Mouse (Mus musculus) thymus, postnatal 25 days (tissue): ENCODE data around the gene Yif1b.
A peak's percentile ranks its signal among the peaks of the same experiment; 100 is the strongest.

Experiments used
- DNase-seq: peaks from one replicate; pipeline ENCODE4 v3.0.0; 2022

The Yif1b gene

DNA sequence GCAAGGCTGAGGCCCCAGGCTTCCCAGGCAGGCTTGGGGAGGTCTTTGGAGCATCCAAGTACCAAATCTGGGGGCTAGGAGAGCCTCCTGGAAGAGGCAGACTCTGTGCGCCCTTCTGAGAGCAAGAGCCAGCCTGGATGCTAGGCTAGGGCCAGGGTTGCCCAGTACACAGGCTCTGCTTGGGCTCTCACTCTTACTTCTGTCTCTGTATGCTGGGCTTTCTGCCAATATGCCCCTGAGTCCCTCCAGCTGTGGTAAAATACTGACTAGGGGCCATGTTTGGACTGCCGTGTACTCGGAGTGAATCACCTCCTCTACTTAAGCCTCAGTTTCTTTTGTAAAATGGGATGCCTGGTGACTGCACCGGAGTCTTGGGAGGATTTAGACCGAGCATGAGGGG, 7.9 kb downstream of the Yif1b start:
- no peak for DNase-seq

DNA sequence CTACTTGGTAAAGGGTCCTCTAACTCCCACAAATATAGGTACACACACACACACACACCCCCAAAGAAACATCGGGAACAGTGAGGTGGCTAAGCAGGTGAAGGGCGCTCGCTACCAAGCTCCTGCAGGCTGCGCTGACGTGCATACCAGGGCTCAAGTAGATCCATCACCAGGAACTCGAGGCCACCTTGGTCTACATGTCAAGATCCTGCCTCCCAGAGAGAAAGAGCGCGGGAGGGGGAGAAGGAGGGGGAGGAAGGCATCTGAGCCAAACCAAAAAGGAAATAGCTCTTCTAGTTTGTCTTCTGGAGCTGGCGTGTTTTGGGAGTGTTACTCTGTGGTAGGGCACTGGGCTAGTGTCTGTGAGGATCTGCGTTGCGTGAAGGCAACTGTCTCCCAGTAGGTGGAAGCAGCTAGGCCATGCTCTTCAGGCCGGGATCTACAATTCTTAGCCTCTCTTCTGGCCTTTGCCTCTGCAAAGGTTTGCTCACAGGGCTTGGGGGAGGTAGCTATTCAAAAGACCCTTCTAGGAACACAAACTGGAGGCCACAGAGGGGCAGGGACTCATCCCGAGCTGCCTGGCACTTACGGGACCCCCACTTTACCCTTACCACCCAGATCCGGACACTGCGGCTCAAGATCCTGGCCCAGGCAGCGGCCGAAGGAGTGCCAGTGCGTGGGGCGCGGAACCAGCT, 8.6 kb downstream of the Yif1b start:
- DNase-seq, result no peak

DNA sequence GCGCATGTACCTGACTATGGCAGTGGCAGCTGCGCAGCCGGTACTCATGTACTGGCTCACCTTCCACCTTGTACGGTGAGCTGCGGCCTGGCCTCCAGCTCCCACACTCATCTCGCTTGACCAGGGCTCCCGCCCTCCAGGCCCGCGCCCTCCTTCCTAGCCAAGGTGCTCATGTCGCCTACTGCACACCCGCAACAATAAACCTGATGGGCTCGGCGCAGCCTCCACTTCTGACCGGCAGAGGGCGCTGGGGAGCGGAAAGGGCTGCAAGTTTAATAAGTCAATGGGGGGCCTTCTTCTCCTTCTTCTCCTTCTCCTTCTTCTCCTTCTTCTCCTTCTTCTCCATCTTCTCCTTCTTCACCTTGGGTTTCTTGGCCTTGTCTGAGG, 9.2 kb downstream of the Yif1b start:
- DNase-seq, result peak; percentile 90

DNA sequence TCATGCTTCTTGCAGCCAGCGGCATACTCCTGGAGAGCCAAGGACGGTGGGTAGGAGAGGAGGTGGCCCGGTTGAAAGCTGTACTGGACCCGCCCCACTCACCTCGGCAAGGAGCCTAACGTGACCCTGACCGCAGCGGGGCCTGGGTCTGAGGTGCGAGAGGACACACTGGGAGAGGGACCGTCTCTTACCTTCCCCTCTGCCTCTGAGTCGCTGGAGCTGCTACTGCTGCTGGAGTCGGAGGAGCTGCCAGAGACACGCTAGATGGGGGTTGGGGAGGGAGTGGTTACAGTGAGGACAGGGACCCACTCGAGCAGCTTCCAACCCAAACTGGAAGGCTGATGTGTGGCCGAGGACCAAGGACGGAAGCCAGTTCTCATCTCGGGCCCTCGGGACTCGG, 9.6 kb downstream of the Yif1b start:
- DNase-seq, result peak; percentile 28

DNA sequence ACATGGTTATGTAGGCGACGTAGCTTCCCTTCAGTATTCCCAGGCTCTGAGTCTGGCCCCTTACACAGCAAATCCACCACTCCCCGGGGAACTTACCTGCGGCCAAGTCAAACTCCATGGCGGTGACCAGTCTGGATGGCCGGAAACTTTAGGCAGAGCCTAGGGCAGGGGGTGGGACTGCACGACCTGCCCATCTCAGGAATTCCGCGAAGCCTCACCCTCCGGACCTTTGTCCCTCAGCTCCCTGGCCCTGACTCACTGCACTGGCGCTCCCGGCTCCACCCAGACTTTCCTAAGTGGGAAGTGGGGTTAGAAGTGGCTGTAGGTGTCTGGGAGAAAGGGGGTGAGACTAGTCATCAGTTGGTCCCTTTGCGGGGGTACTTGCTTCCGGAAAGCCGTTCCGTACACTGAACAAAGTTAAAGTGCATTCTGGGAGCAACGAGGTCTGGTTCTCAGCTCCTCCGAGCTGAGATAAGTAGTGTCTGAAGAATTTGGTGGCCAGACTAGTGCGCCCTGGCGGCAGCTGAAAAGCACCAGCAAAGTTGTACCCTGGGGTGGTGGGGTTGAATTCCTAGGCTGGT, 10.2 kb downstream of the Yif1b start, which contains the start of gene 2200002D01Rik:
TSS of gene 2200002D01Rik (minus strand) at position 206 of the 581 bp plus-strand sequence.
- DNase-seq, result peak; percentile 48

DNA sequence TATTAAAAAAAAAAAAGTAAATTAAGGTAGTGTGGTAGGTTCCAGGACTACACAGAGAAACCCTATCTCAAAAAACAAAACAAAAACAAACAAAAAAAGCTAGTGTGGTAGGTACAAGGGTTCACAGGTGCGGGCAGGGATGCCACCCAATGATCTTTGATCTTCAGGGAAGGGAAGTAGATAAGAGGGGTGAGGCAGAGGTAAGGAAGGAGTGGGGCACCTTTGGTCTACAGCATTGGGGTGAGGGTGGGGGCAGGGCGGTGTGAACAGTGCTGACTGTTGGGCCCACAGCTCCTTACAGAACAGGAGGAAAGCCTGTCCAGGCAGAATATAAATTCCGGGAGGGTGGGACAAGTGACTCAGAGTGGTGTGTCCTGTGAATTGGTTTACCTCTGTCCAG, 13.0 kb downstream of the Yif1b start:
- DNase-seq, result peak; percentile 65

DNA sequence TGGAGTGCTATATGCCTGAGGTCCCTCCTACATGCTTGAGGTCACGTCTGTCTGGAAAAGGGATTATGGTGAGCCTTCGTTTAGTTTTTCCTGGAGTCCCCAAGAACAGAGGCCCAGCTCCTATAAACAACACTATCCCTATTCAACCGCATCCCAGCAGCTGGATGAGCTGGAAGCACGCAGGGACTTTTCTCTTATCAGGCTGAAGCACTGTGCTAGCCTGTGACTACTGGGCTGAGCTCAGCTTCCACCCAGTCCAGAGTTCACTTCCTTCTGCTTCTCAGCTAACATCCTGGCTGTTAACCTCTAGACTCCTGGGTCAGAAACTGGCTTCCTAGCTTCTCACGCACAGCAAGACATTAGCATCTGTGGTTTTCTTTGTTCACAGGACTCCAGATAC, 15.7 kb downstream of the Yif1b start:
- DNase-seq, result no peak

DNA sequence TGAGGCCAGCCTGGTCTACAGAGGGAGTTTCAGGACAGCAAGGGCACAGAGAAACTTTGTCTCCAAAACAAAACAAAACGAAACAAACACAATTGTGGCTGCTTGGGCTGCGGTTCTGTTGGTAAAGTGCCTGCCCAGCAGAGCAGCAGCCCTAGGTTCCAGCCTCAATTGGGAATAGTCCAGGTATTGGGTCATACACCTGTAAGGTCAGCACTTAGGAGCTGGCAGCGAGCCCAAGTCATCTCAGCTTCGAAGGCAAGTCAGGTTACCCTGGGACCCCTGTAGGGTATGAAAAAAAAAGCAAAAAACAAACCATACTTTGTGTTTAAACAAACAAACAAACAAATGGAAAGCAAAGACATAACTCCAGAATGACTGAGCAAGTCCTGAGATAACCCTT, 17.7 kb downstream of the Yif1b start:
- no peak for DNase-seq

DNA sequence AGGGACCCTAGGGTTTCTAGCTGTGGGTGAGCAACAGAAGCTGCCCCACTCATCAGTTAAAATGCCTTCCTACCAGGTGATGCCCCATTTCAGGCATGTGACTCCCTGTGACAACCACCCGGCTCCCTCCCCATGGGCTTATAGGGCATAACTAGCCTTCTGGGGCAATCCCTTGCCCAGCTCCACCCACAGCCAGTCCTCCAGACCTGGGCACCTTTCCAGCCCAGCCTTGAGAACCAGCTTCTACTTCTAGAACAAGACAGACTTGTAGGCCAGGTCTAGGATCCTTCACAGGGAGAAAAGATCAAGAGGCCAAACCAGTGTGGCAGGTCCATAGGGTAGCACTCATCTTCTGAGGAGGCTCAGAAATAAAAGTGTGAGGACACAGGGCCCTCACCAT, 19.2 kb downstream of the Yif1b start:
- DNase-seq, result no peak

DNA sequence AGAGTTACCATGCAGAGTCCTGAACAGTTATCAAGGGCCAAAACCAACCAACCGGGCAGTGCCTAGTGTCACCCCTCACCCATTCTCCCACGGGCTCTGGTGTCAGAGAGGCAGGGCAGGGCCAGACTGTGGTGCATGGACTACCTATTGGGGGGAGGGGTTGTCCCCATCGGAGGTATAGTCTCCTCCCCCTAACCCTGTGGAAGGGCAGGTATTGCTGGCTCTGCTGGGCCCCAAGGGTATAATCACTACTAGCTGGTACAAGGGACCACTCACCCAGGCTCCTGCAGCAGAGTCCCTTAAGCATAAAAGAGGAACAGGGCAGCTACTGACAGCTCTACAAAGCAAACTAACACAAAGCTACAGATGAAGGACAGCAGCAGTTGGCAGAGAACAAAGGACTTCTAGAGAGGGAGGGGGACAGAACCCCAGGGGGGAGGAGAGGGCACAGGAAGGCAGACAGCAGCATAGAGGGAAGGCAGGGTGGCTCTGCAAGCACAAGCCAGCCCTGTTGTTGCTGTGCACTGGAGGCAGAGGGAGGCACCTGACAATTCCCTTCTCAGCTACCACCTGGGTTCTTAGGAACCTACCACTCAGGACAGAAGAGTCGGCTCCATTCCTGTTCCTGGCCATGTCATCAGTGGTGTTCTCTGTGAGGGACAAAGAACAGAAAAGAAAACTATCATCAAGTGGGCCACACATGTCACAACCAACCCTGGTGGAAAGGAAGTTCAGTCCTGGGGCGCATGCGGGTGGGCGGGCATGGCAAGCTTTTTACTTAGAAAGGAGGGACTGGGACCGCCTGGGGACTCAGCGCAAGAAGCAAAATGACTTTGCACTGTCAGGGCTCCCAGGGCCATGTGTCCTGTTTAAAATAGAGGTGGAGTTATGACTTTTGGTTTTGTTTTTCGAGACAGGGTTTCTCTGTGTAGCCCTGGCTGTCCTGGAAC, 21.9 kb downstream of the Yif1b start:
- peak; percentile 50 for DNase-seq

DNA sequence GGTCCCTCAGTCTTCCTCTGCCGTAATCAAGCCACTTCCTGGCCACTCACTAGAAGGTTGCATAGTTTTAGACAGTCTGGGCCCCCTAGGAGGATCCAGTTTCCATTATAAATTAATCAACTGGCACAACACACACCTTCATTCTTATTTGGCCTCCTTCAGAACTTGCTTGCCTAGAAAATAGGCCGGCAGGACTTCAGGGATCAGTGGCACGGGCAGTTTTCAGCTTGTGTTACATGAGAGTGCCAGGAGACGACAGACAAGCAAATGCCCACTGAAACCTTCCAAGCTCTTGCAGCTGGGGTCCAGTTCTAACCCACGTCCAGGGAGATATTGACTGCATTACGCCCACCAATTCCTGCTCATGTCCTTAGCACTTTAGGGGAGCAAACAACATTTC, 24.0 kb downstream of the Yif1b start:
- DNase-seq, result no peak

DNA sequence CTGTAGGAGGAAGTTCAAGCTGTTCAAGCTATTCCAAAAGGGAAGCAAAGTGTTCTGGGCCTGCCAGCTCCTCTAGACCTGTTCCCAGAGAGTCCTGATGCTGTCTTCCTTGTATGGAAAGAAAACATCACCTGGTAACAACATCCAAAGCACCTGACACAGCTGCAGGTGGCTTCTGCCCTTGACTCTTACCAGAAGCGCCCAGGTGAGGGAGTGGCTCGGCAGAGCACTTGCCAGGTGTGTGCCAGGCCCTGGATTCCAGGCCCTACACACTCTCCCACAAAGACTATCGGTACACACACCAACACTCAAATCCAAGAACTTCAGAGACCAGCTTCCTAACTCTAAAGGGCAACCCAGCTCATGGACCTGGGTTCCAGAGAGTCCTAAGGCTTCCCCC, 25.7 kb downstream of the Yif1b start:
- DNase-seq, result no peak

DNA sequence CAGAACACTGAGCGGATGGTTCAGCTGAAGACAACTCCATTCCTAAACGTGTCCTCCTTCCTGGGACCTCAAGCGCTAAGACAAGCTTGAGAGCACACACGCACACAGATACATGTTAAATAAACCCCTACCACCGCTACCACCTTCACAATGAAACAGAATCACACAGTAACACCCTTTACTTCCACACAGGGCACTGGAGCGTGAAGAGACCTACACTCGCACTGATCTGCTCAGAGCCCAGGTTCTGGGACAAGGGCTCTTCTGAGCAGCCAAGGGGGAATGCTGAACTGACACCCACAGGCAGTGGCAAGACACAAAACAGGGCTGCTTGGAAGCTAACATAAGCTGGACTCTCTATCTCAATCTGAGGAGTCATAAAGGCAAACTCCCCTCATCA, 27.5 kb downstream of the Yif1b start:
- no peak for DNase-seq

DNA sequence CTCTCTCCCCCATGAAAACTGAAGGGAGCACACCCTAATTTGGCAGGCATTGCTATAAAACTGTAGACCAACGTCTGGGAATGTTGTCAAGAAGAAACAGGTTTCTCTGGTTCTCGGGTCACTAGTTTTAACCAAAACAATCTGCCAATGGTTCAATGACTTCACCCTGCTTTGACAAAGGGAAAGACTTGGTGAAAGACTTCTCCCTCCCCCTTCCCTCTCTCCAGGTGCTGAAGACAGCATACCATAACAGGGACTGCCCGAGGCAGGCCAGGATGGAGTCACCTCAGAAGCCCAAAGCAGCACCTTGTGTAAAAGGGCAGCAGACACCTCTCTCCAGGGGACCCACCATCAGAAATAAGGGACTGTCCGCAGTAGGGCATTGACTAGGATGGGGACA, 28.8 kb downstream of the Yif1b start:
- no peak for DNase-seq

DNA sequence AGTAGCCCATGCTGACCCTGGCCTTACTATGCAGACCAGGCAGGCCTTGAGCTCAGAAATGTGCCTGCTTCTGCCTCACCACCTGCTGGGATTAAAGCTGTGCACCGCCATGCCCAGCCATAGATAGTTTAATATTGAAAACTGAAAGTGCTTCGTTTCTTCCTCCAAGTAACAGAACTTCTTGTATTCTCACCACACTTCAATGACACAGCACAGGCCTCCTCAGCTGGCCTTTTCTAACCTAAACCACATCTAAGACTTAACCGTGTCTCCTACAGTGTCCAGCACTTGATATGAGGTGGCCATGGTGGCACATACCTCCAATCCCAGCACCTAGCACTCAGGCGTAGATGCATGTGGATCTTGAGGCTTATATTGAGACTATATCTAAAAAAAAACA, 32.3 kb downstream of the Yif1b start:
- no peak for DNase-seq

DNA sequence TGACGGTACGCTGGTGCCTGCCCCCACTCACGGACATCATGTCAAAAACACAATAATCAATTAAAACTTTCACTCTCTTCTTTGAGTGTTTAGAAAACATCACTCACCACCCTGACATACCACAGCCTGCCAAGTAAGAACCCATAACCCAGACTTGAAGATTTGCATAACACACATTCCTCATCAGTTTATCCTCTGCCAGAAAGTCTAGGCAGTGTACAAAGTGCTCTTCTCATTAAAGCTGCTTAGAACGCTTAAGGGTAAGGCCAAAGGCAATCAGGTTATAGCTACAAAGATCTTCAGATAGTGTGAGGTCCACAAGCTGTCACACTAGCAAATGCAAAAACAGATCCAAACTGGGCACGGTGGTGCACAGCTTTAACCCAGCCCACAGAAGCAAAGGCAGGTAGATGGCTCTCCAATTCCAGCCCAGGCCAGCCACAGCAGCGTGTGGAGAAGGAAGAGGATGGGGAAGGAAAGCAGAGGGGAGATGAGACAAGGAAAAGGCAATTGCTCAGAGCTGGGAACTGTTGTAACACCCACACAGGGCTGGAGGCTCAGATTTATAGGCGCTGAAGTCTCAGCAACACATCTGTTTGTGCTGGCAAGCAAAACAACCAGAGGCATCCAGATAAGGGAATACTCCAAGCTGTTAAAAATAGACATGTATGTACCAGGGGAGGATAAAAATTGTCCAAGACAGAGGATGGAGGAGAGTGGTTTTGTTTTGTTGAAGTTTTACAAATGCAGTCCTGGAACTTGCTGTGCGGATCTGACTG, 33.7 kb downstream of the Yif1b start:
- no peak for DNase-seq

DNA sequence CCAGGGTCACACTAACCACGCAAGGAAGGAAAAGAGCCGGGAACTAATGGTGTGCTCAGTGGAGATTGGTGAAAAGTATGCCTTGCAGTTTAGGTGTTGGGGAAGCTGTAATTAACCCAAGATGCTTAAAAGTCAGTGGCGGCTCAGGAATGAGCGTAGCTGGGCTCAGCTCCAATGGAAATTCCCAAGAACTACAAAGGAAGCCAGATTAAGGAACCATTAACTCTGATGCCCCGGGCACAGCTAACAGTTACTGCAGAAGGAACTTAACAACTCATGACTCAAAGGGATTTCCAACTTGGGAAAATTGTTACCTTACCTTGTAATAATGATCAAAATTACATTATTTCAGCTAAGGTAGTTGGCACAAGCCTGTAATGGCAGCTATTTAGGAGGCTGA, 38.6 kb downstream of the Yif1b start:
- DNase-seq, result no peak

DNA sequence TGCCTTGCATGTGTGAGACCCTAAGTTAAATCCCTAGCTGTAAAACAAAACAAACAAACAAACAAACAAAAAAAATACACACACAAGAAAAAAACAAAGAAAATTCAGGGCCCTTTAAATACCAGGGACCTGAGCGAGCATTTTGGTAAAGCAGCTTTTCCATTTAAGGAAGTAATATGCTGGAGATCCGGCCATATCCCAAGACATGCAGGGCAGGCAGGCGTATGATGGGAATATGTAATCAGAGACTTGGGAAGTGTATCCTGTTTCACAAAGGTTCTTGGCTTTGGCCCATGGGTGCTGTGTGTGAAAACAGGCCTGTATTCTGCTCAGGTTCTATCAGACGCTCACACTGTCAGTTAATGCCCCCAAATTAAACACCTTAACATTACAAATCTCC, 39.4 kb downstream of the Yif1b start:
- no peak for DNase-seq

DNA sequence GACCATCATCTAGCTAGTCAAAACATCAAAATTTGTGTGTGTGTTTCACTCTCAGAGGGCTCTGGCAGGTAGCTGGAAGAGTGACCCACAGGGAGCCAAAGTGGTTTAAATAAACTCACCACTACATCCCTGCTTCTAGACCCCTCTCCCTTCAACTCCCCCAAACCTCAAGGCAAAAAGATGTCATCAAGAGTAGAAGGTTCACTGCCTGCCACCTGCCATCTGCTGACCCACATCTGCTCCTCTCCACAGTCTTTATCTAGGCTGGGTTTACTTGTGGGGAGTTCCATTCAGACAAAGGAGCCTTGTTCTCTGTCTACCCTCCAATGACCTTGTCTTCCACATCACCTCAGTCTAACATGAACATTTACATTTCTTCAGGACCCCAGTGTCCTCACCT, 41.1 kb downstream of the Yif1b start:
- DNase-seq, result peak; percentile 43

DNA sequence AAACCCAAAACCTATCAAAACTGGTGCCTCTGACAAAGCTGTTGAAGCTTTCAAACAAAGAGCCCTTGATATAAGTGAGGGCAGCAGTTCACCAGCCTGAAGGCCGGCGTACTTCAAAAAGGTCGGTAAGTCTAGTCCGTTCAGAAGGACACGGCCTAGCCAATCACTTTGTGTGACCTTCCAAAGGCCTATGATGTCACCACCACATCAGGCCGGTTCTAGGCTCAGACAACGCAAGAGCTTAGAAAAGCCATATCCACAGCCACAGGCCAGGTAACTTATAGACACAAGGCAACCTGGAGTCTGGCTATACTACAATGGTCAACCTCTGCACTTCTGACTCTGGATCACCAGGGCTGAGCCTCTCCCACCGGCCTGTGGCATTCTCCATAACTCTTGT, 41.8 kb downstream of the Yif1b start:
- peak; percentile 25 for DNase-seq

DNA sequence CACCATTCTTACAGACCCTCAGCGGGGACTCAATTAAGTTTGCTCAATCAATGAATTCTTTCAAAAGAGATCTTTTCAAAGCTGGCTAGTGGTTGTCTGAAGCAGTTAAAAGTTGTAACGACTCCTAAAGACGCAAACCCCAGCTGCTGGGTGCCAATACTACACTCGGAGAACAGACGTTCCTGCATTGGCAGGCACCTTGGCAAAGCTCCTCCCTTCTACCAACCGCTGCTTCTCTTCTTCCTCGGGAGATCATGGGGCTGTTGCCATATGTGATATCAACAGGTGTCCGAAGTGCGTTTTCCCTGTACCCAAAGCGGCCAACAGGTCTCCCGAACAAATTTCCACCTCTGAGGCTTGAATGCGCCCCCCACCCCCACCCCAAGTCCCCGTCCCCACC, 42.7 kb downstream of the Yif1b start:
- peak; percentile 64 for DNase-seq

DNA sequence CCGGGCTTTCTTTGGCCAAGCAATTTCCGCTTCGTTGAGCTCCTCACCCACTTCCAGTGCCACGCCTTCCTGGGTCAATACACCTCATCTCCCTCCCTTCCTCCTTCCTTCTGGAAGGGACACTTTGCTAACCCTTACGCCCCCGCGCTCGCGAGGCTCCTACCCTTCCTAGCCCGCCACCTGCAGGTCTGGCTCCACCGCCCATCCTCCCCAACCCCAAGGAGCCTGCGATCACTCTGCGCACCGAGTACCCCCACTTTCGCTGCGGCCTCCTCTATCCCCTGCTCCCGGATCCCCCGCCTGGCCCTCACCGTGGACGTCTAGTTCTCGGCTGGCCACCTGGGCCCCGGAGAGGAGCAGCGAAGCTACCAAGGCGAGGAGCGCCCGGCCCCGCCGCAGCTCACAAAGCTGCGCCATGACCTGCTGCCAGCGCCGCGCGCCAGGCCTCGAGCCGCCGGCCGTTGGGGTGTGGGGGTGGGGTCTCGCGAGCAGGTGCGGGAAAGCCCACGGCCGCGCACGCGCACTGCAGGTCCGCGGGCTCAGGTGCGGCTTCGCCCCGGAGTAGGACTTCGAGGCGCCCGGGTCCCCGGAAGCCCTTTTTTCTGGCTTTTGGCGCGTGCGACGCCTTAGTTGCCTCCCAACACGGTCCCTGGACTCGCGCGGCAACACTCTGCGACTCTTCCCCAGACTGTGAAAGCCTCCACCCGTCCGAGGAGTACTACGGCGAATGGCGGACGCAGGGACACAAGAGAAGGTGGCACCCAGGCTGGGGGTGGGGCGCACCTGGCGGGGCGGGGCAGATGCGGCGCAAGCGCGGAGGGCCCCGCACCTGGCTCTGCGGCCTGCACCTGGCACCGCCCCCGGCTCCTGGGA, 43.3 kb downstream of the Yif1b start, which contains the start of gene Spint2:
TSS of gene Spint2 (minus strand) at position 712 of the 873 bp plus-strand sequence.
- DNase-seq, result peak; percentile 85
